Mouse (Mus musculus) MEL (cell line): ENCODE measurements around the gene Lhpp. TPM values are rescaled to one million over a fixed set of nuclear protein-coding genes. Genes with fewer than 3 reads are reported as not detected.

ENCODE experiments used
- DNase-seq: peaks from one replicate; pipeline ENCODE4 v3.0.0; 2011; ENCODE audit warnings: low read depth, low spot score
- H3K27ac ChIP-seq: 2 replicates; pipeline ENCODE4 v1.5.1; 2012; ENCODE audit warnings: low read depth, mild to moderate bottlenecking, control low read depth, low read length, moderate library complexity; ENCODE audit not compliant: control insufficient read depth
- H3K27me3 ChIP-seq, 2 experiments: fragments of 150-350 bp in 1 of 2; sonication (generic) in 1 of 2; 2 replicates each; pipeline ENCODE4 v1.6.1; 2012; ENCODE audit warnings: low read length in 2 of 2, mild to moderate bottlenecking in 2 of 2, improper control_type of control experiment in 1 of 2, moderate library complexity in 1 of 2; ENCODE audit not compliant: insufficient read depth in 2 of 2, control insufficient read depth in 1 of 2
- H3K36me3 ChIP-seq, 2 experiments: 2 replicates each; pipeline ENCODE4 v1.6.1; 2012 to 2014; ENCODE audit warnings: low read length in 2 of 2, improper control_type of control experiment in 1 of 2, inconsistent platforms in 1 of 2, mild to moderate bottlenecking in 1 of 2; ENCODE audit not compliant: insufficient read depth in 2 of 2, control insufficient read depth in 1 of 2
- H3K4me1 ChIP-seq, 2 experiments: fragments of 150-350 bp in 1 of 2; sonication (generic) in 1 of 2; 2 replicates each; pipeline ENCODE4 v1.6.1; 2012; ENCODE audit warnings: low read length in 2 of 2, improper control_type of control experiment in 1 of 2, mild to moderate bottlenecking in 1 of 2; ENCODE audit not compliant: insufficient read depth in 2 of 2, control insufficient read depth in 1 of 2
- H3K4me3 ChIP-seq, 2 experiments: fragments of 150-350 bp in 1 of 2; sonication (generic) in 1 of 2; 2 replicates each; pipeline ENCODE4 v1.5.1; 2012; ENCODE audit warnings: low read depth in 2 of 2, low read length in 2 of 2, mild to moderate bottlenecking in 2 of 2, moderate library complexity in 2 of 2, control low read depth in 1 of 2, improper control_type of control experiment in 1 of 2; ENCODE audit not compliant: control insufficient read depth in 1 of 2, insufficient read depth in 1 of 2
- H3K79me2 ChIP-seq: 2 replicates; pipeline ENCODE4 v1.6.1; 2012; ENCODE audit warnings: mild to moderate bottlenecking, low read length, moderate library complexity; ENCODE audit not compliant: control insufficient read depth, poor library complexity, insufficient read depth
- H3K9ac ChIP-seq: 2 replicates; pipeline ENCODE4 v1.6.1; 2012; ENCODE audit warnings: low read depth, mild to moderate bottlenecking, control low read depth, low read length, moderate library complexity; ENCODE audit not compliant: control insufficient read depth, poor library complexity, severe bottlenecking
- H3K9me3 ChIP-seq: fragments of 150-350 bp; sonication (generic); replicated peaks from 2 replicates; pipeline ENCODE4 v1.6.1; 2012; ENCODE audit warnings: mild to moderate bottlenecking, low read length, improper control_type of control experiment, moderate library complexity; ENCODE audit not compliant: insufficient read depth
- CHD2 ChIP-seq: IDR thresholded peaks from 2 replicates; pipeline ENCODE4 v1.6.1; 2011; ENCODE audit warnings: low read length, improper control_type of control experiment
- E2F4 ChIP-seq: IDR thresholded peaks from 2 replicates; pipeline ENCODE4 v1.6.1; 2011; ENCODE audit warnings: low read depth, low read length, improper control_type of control experiment, borderline replicate concordance
- ELF1 ChIP-seq: IDR thresholded peaks from 2 replicates; pipeline ENCODE4 v1.6.1; 2014; ENCODE audit warnings: low read depth, mild to moderate bottlenecking, inconsistent platforms, low read length, improper control_type of control experiment, moderate library complexity
- EP300 ChIP-seq, 2 experiments: IDR thresholded peaks; 2 replicates each; pipeline ENCODE4 v1.6.1; 2011; ENCODE audit warnings: improper control_type of control experiment in 2 of 2, low read length in 2 of 2, low read depth in 1 of 2, mild to moderate bottlenecking in 1 of 2
- ETS1 ChIP-seq: IDR thresholded peaks from 2 replicates; pipeline ENCODE4 v1.6.1; 2012; ENCODE audit warnings: low read depth, mild to moderate bottlenecking, inconsistent platforms, low read length, improper control_type of control experiment, moderate library complexity
- GATA1 ChIP-seq: IDR thresholded peaks from 2 replicates; pipeline ENCODE4 v1.6.1; 2011; ENCODE audit warnings: low read depth, low read length, improper control_type of control experiment
- HCFC1 ChIP-seq: IDR thresholded peaks from 2 replicates; pipeline ENCODE4 v1.6.1; 2012; ENCODE audit warnings: low read depth, mild to moderate bottlenecking, inconsistent platforms, low read length, improper control_type of control experiment, moderate library complexity
- MAZ ChIP-seq: IDR thresholded peaks from 2 replicates; pipeline ENCODE4 v1.6.1; 2012; ENCODE audit warnings: low read depth, mild to moderate bottlenecking, inconsistent platforms, low read length, improper control_type of control experiment
- MEF2A ChIP-seq: IDR thresholded peaks from 2 replicates; pipeline ENCODE4 v1.6.1; 2014; ENCODE audit warnings: low read depth, mild to moderate bottlenecking, inconsistent platforms, low read length, improper control_type of control experiment; ENCODE audit not compliant: poor library complexity, insufficient replicate concordance, severe bottlenecking; ENCODE audit errors: extremely low read depth
- MXI1 ChIP-seq: IDR thresholded peaks from 2 replicates; pipeline ENCODE4 v1.6.1; 2011; ENCODE audit warnings: mild to moderate bottlenecking, low read depth, low read length, improper control_type of control experiment
- MYB ChIP-seq: IDR thresholded peaks from 2 replicates; pipeline ENCODE4 v1.6.1; 2011; ENCODE audit warnings: mild to moderate bottlenecking, low read depth, low read length, improper control_type of control experiment
- MYC ChIP-seq: IDR thresholded peaks from 2 replicates; pipeline ENCODE4 v1.6.1; 2011; ENCODE audit warnings: low read depth, mild to moderate bottlenecking, low read length, improper control_type of control experiment, moderate library complexity
- POLR2A ChIP-seq, 2 experiments: IDR thresholded peaks; 2 replicates each; pipeline ENCODE4 v1.6.1; 2011 to 2012; ENCODE audit warnings: low read length in 2 of 2, mild to moderate bottlenecking in 2 of 2, control low read depth in 1 of 2, improper control_type of control experiment in 1 of 2, low read depth in 1 of 2, moderate library complexity in 1 of 2; ENCODE audit not compliant: control insufficient read depth in 1 of 2, insufficient read depth in 1 of 2, poor library complexity in 1 of 2
- RCOR1 ChIP-seq: IDR thresholded peaks from 2 replicates; pipeline ENCODE4 v1.6.1; 2012; ENCODE audit warnings: low read depth, mild to moderate bottlenecking, inconsistent platforms, low read length, improper control_type of control experiment
- SIN3A ChIP-seq: IDR thresholded peaks from 2 replicates; pipeline ENCODE4 v1.6.1; 2012; ENCODE audit warnings: low read length, improper control_type of control experiment, inconsistent platforms
- TBP ChIP-seq: IDR thresholded peaks from 2 replicates; pipeline ENCODE4 v1.8.0; 2011; ENCODE audit warnings: low read depth, low read length, improper control_type of control experiment
- TCF12 ChIP-seq: IDR thresholded peaks from 2 replicates; pipeline ENCODE4 v1.6.1; 2014; ENCODE audit warnings: low read depth, mild to moderate bottlenecking, inconsistent platforms, low read length, improper control_type of control experiment, moderate library complexity
- USF1 ChIP-seq: IDR thresholded peaks from 2 replicates; pipeline ENCODE4 v1.6.1; 2014; ENCODE audit warnings: low read depth, mild to moderate bottlenecking, inconsistent platforms, low read length, improper control_type of control experiment, moderate library complexity
- USF2 ChIP-seq, 2 experiments: IDR thresholded peaks; 2 replicates each; pipeline ENCODE4 v1.6.1; 2011 to 2012; ENCODE audit warnings: improper control_type of control experiment in 2 of 2, low read length in 2 of 2, borderline replicate concordance in 1 of 2, inconsistent platforms in 1 of 2, low read depth in 1 of 2, mild to moderate bottlenecking in 1 of 2; ENCODE audit not compliant: insufficient read depth in 1 of 2
- ZMIZ1 ChIP-seq: IDR thresholded peaks from 2 replicates; pipeline ENCODE4 v1.6.1; 2012; ENCODE audit warnings: low read depth, mild to moderate bottlenecking, inconsistent platforms, low read length, improper control_type of control experiment, moderate library complexity
- polyA plus RNA-seq, 2 experiments: library from polyadenylated mRNA; stranded (reverse) in 1 of 2; unstranded in 1 of 2; fragments of >175 nt in 1 of 2; fragments of >200 nt in 1 of 2; gene quantifications; 2 replicates each; pipeline versions ENCODE4 v1.2.1 to v1.2.4; 2012; ENCODE audit warnings: low replicate concordance in 2 of 2, low read depth in 1 of 2; ENCODE audit not compliant: insufficient read length in 2 of 2, insufficient read depth in 1 of 2, missing spikeins in 1 of 2
- total RNA-seq: library from RNA; depleted of rRNA; stranded (reverse); fragments of 300-350 nt; gene quantifications from 2 replicates; pipeline ENCODE4 v1.2.3, GENCODE M21; 2012

The Lhpp gene
- total and polyA plus RNA-seq, 3 experiments, result 31.0 to 39.3 TPM; not detected in 1

DNA sequence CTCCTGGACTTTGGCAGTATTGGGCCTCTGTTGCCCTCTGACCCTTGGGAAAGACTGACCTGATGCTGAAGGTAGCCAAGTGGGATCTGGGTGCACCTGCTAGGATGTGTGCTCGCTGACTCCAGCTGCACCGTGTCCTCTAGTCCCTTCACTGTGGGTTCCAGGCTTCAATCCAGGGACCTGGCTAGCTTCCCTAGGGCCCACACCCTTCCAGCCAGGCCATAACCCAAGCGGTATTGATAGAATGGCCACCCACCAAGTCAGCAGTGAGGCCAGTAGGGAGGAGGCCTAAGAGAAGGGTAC lies 60.4 kb downstream of the Lhpp start:
- no peak for TF ChIP-seq RCOR1
- TF ChIP-seq MAZ, result no peak
- TF ChIP-seq E2F4, result no peak
- TF ChIP-seq EP300 (IDR thresholded peaks at IDR 0.05; ENCODE audit: low read depth in 1 of 2, low read length in 2 of 2), result no peak
- no peak for TF ChIP-seq MEF2A
- TF ChIP-seq MYC, result no peak
- TF ChIP-seq ZMIZ1, result no peak
- no peak for TF ChIP-seq GATA1
- TF ChIP-seq MYB, result no peak
- TF ChIP-seq, all 39 proteins: peak for 0
- H3K9me3 ChIP-seq, result no peaks in the 10 kb centered on the region
- peaks cover 0 to 7% of the 10 kb centered on the region in 2 experiments; a peak in 2 of 4 replicates for H3K36me3 ChIP-seq
- peaks cover 9% of the 10 kb centered on the region in 2 experiments for H3K4me1 ChIP-seq
- no peaks in the 10 kb centered on the region for H3K27me3 ChIP-seq
- H3K9ac ChIP-seq, result no peak overlapping the region
- no peak overlapping the region for H3K27ac ChIP-seq
- no peaks in the 10 kb centered on the region for H3K79me2 ChIP-seq
- H3K4me3 ChIP-seq, result no peak overlapping the region
- no peak for DNase-seq

DNA sequence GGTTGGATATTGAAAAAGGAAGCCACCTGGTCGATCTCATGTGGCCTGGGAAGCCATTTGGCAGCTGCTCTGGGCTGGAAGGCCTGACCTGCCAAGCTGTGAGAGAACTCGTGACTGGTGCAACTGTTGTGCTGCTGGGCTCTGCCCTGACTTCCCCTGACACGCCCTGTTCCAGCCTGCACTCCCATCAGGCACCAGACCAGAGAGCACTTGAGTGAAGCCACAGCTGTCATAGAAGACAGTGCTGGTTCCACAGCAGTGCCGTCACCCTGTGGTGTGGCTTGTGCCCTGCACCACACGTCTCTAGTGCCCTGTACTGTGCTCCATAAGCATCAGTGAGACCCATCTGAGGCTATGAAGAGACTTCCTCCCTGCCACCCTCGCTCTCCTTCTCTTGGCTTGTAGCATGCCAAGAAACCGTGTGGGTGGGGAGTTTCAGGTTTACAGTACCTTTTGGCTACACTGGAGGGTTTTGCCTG lies 62.1 kb downstream of the Lhpp start:
- peak; percentile 67 for DNase-seq
- Histone ChIP-seq H3K4me3 (no peak overlapping the region), H3K9me3 (no peaks in the 10 kb centered on the region), H3K27ac (peak overlapping the region; percentile 43), H3K36me3 (peaks cover 0 to 7% of the 10 kb centered on the region in 2 experiments; a peak in 2 of 4 replicates), H3K9ac (peak overlapping the region; percentile 19), H3K79me2 (no peaks in the 10 kb centered on the region), H3K4me1 (peaks cover 9% of the 10 kb centered on the region in 2 experiments), H3K27me3 (no peaks in the 10 kb centered on the region)
- TF ChIP-seq POLR2A (IDR thresholded peaks at IDR 0.05; ENCODE audit: control insufficient read depth in 1 of 2, insufficient read depth in 1 of 2, low read depth in 1 of 2, low read length in 2 of 2, poor library complexity in 1 of 2) (peak in 1 of 2 experiments; percentile 46; a peak in 1 of 4 replicates), GATA1 (no peak), MXI1 (peak; percentile 71), USF2 (IDR thresholded peaks at IDR 0.05; ENCODE audit: borderline replicate concordance in 1 of 2, insufficient read depth in 1 of 2, low read depth in 1 of 2, low read length in 2 of 2) (no peak), ELF1 (no peak), USF1 (peak; percentile 48; the same call in 1 of the 2 replicates), CHD2 (no peak), EP300 (IDR thresholded peaks at IDR 0.05; ENCODE audit: low read depth in 1 of 2, low read length in 2 of 2) (peak in 1 of 2 experiments; percentile 41; a peak in 1 of 4 replicates), ETS1 (peak; percentile 44; the same call in 1 of the 2 replicates), TCF12 (peak; percentile 41; the same call in 1 of the 2 replicates), ZMIZ1 (0 out of 2 replicates have a peak, but pooled peaks have one; percentile 19), SIN3A (peak; percentile 31; the same call in 1 of the 2 replicates), TBP (0 out of 2 replicates have a peak, but pooled peaks have one; percentile 34), HCFC1 (no peak)
